Mouse (Mus musculus): Measurements from ENCODE around the gene Gm12394. TPM values are rescaled to one million over a fixed set of nuclear protein-coding genes. Genes with fewer than 3 reads are reported as not detected.
A peak's percentile ranks its signal among the peaks of the same experiment; 100 is the strongest.
"Not testable (repeated sequence)": the region's sequence is repeated elsewhere in the genome, so short reads cannot be mapped to it uniquely, and the experiment has no call there.

Gene Gm12394
- total and polyA plus RNA-seq, 3 experiments: 0.02 to 0.10 TPM; not detected in 1

DNA sequence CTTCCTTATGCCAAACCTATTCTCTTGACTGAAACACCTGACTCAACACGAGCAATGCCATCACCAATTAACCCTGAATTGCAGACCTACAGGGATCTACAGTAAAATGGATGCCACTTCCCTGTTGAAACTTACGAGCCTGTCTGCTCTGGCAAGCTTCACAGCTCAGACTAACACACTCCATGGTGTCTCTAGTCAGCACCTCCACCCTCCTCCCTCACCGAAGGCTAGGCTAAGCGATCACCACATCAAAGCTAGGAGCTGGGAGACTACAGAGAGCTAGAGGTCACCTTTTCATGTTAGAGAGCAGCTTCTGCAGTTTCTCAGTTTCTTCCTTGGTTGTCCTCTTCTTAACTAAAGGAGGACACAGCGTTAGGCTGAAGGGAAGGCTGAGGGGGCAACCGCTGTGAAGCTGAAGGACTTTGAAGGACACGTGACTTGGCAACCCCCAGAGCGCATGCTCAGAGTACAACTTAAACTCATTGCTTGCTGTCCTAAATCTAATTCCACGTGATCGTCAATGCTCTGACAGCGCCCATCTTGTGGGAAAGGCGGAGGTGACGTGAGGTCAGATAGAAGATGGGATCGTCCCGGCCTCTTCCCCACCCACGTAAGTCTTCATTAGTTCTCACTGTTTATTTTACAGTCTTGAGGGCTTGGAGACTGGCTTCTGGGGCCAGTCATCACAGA, 16.3 kb upstream of the Gm12394 start:
- Histone ChIP-seq H3K4me1 (ENCODE audit: control insufficient read depth, insufficient read depth, low read length) (no peaks in the 10 kb centered on the region), H3K4me3 (no peak overlapping the region), H3K79me2 (replicated peaks; ENCODE audit: control insufficient read depth, insufficient read depth, low read length) (no peaks in the 10 kb centered on the region), H3K36me3 (ENCODE audit: control insufficient read depth, insufficient read depth, low read length) (no peaks in the 10 kb centered on the region), H3K27ac (peak overlapping the region; percentile 41), H3K9ac (ENCODE audit: low read depth, low read length) (no peak overlapping the region), H3K27me3 (ENCODE audit: control insufficient read depth, insufficient read depth, low read length) (no peaks in the 10 kb centered on the region)
- intact Hi-C loops (cut with DNase I): no loop called here
- TF ChIP-seq EP300 (IDR thresholded peaks at IDR 0.05; ENCODE audit: insufficient read depth, low read depth, low read length) (no peak), POLR2A (IDR thresholded peaks at IDR 0.05; ENCODE audit: insufficient read depth, low read depth, low read length) (no peak), CTCF (IDR thresholded peaks at IDR 0.05) (no peak)
- 73% methylated on average over 16 of the region's 16 CpGs for WGBS
- DNase-seq: peak in 1 of 2 experiments; percentile 9

DNA sequence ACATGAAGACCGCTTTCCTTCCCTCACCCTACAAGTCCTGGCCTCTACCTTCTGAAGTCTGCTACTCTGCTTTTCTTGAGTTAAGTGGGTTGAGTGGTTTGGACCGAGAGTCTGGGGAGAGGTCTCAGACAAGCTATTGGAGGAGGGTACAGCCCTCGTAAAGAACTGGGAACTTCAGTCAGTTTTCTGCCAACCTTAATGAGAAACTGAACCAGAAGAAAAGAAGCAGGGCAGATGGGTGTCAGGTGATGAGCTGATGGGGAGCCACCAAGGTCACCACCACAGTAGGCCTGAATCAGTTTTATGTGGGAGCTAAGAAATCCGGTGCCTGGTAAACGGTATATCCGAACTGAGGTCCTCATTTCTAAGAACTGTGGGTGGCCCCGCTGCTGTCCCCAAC, 15.6 kb upstream of the Gm12394 start:
- H3K9ac ChIP-seq (ENCODE audit: low read depth, low read length): no peak overlapping the region
- no peak overlapping the region for H3K27ac ChIP-seq
- 94% methylated on average over 7 of the region's 7 CpGs for WGBS
- no peaks in the 10 kb centered on the region for H3K27me3 ChIP-seq (ENCODE audit: control insufficient read depth, insufficient read depth, low read length)
- no peaks in the 10 kb centered on the region for H3K79me2 ChIP-seq (replicated peaks; ENCODE audit: control insufficient read depth, insufficient read depth, low read length)
- no peak for DNase-seq
- no peak overlapping the region for H3K4me3 ChIP-seq
- no peaks in the 10 kb centered on the region for H3K4me1 ChIP-seq (ENCODE audit: control insufficient read depth, insufficient read depth, low read length)
- intact Hi-C loops (cut with DNase I): no loop called here
- no peak for TF ChIP-seq CTCF (IDR thresholded peaks at IDR 0.05)
- TF ChIP-seq POLR2A (IDR thresholded peaks at IDR 0.05; ENCODE audit: insufficient read depth, low read depth, low read length): no peak
- no peak for TF ChIP-seq EP300 (IDR thresholded peaks at IDR 0.05; ENCODE audit: insufficient read depth, low read depth, low read length)
- H3K36me3 ChIP-seq (ENCODE audit: control insufficient read depth, insufficient read depth, low read length): no peaks in the 10 kb centered on the region

DNA sequence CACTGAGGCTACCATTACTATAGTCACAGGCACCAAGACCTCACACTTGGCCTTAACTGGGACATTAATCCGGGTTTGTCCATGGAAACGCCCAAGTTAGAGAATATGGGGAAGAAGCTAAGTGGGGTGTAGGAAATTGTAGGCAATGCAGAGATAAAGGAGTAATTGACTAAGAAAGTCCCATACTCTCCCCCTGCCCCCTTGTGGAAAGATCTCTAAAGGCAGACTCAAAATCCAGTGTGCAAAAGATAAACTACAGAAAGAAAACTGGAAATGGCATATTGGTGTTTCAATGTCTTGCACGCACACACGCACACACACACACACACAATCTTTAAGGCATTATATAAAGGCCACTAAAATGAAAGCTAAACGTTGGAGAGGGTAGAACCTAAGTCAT, 14.2 kb upstream of the Gm12394 start:
- H3K79me2 ChIP-seq (replicated peaks; ENCODE audit: control insufficient read depth, insufficient read depth, low read length): no peaks in the 10 kb centered on the region
- WGBS: 74% methylated on average over 5 of the region's 5 CpGs
- H3K4me3 ChIP-seq: no peak overlapping the region
- no peaks in the 10 kb centered on the region for H3K36me3 ChIP-seq (ENCODE audit: control insufficient read depth, insufficient read depth, low read length)
- no peak overlapping the region for H3K27ac ChIP-seq
- H3K27me3 ChIP-seq (ENCODE audit: control insufficient read depth, insufficient read depth, low read length): no peaks in the 10 kb centered on the region
- intact Hi-C loops (cut with DNase I): no loop called here
- TF ChIP-seq CTCF (IDR thresholded peaks at IDR 0.05): peak; percentile 35
- TF ChIP-seq EP300 (IDR thresholded peaks at IDR 0.05; ENCODE audit: insufficient read depth, low read depth, low read length): no peak
- no peak for DNase-seq
- H3K9ac ChIP-seq (ENCODE audit: low read depth, low read length): no peak overlapping the region
- no peaks in the 10 kb centered on the region for H3K4me1 ChIP-seq (ENCODE audit: control insufficient read depth, insufficient read depth, low read length)

DNA sequence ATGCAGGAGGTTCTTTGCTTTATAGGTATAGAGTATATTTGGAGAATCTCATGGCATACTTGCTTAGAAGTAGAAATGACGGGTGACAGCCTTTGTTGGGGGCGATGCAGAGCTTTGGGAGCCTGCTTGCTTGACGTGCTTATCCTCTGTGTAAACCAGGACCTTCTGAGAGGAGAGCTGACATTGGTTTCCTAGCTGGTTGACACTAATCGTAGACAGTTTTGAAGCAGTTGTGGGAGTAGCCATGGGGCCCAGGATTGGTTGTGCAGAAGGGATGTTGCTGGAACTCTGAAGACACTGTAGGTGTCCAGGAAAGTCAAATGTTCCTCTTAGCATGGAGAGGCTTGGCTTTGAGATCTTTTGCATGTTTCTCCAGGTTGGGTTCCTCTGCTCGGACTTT, 11.6 kb upstream of the Gm12394 start:
- Histone ChIP-seq H3K4me1 (ENCODE audit: control insufficient read depth, insufficient read depth, low read length) (no peaks in the 10 kb centered on the region), H3K27me3 (ENCODE audit: control insufficient read depth, insufficient read depth, low read length) (no peaks in the 10 kb centered on the region), H3K9ac (ENCODE audit: low read depth, low read length) (no peak overlapping the region), H3K79me2 (replicated peaks; ENCODE audit: control insufficient read depth, insufficient read depth, low read length) (no peaks in the 10 kb centered on the region), H3K4me3 (no peak overlapping the region), H3K27ac (no peak overlapping the region), H3K36me3 (ENCODE audit: control insufficient read depth, insufficient read depth, low read length) (no peaks in the 10 kb centered on the region)
- intact Hi-C loops (cut with DNase I): no loop called here
- 87% methylated on average over 5 of the region's 5 CpGs for WGBS
- no peak for DNase-seq
- TF ChIP-seq CTCF (IDR thresholded peaks at IDR 0.05): no peak
- no peak for TF ChIP-seq EP300 (IDR thresholded peaks at IDR 0.05; ENCODE audit: insufficient read depth, low read depth, low read length)
- no peak for TF ChIP-seq POLR2A (IDR thresholded peaks at IDR 0.05; ENCODE audit: insufficient read depth, low read depth, low read length)

DNA sequence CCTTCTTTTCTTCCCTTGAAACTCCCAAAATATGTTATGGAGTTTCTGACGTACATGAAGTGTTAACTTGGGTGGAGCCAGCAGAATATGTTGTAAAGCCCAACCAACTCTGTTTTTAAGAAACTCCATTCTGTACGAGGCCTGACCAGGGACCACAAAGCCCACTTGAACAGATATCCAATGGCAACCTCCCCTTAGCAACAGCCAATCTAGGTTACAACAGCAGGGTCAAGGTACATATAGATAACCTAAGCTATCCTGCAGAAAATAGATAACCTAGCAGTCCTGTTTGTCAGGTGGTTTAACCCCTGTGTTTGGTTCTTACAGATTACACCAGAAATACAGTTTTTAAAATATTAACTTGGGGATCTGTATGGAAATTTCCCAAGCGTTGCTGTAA, 10.8 kb upstream of the Gm12394 start:
- Histone ChIP-seq H3K36me3 (ENCODE audit: control insufficient read depth, insufficient read depth, low read length) (no peaks in the 10 kb centered on the region), H3K4me3 (no peak overlapping the region), H3K4me1 (ENCODE audit: control insufficient read depth, insufficient read depth, low read length) (no peaks in the 10 kb centered on the region), H3K27me3 (ENCODE audit: control insufficient read depth, insufficient read depth, low read length) (no peaks in the 10 kb centered on the region), H3K27ac (no peak overlapping the region), H3K9ac (ENCODE audit: low read depth, low read length) (no peak overlapping the region), H3K79me2 (replicated peaks; ENCODE audit: control insufficient read depth, insufficient read depth, low read length) (no peaks in the 10 kb centered on the region)
- TF ChIP-seq POLR2A (IDR thresholded peaks at IDR 0.05; ENCODE audit: insufficient read depth, low read depth, low read length): no peak
- TF ChIP-seq CTCF (IDR thresholded peaks at IDR 0.05): no peak
- no peak for TF ChIP-seq EP300 (IDR thresholded peaks at IDR 0.05; ENCODE audit: insufficient read depth, low read depth, low read length)
- DNase-seq: no peak
- intact Hi-C loops (cut with DNase I): no loop called here
- WGBS: 57% methylated on average over 3 of the region's 3 CpGs

DNA sequence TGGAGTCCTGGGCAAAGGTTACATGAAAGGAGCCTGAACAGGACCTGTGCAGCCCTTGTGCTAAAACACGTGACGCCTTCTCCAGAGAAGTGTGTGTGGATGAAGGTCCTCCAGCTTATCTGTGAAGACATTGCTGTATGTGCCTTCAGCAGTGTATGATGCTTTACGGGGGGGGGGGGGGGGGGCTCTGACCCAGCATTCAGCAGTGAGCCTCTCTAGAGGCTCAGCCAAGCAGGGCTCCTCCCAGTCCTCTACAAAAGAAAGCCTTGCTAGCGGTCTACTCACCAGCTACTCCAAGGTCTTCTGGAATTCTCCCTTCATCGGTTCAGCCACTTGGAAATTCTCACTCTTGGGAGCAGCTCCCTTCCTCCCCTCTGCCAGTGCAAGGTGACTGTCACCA, 6.9 kb upstream of the Gm12394 start:
- H3K27me3 ChIP-seq (ENCODE audit: control insufficient read depth, insufficient read depth, low read length); DNase-seq; intact Hi-C loops (cut with DNase I); H3K4me1 ChIP-seq (ENCODE audit: control insufficient read depth, insufficient read depth, low read length); H3K36me3 ChIP-seq (ENCODE audit: control insufficient read depth, insufficient read depth, low read length); H3K27ac ChIP-seq; H3K4me3 ChIP-seq; H3K9ac ChIP-seq (ENCODE audit: low read depth, low read length); H3K79me2 ChIP-seq (replicated peaks; ENCODE audit: control insufficient read depth, insufficient read depth, low read length): not testable (repeated sequence)
- WGBS: 69% methylated on average over 5 of the region's 5 CpGs

DNA sequence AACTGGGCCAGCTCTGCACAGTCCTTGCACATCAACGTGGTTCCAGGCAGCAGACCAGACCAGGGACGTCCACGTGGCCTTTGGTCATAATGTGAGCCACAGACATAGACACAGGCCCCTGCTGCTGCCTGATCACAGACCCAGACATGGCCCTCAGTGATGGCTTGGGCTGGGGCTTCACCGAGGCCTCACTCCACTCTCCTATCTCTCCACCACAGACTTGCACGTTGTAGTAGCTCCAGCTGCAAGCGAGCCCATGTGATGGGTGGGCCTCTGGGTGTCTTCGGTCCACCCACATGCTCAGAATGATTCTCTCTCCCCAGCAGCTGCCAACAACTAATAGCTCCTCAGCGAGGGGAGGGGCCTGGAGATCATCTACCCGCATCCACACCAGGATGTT, 3.9 kb upstream of the Gm12394 start:
- intact Hi-C loops (cut with DNase I); H3K27me3 ChIP-seq (ENCODE audit: control insufficient read depth, insufficient read depth, low read length); H3K4me1 ChIP-seq (ENCODE audit: control insufficient read depth, insufficient read depth, low read length); H3K9ac ChIP-seq (ENCODE audit: low read depth, low read length); H3K4me3 ChIP-seq; H3K36me3 ChIP-seq (ENCODE audit: control insufficient read depth, insufficient read depth, low read length); DNase-seq; H3K79me2 ChIP-seq (replicated peaks; ENCODE audit: control insufficient read depth, insufficient read depth, low read length); H3K27ac ChIP-seq: not testable (repeated sequence)
- 63% methylated on average over 9 of the region's 9 CpGs for WGBS

DNA sequence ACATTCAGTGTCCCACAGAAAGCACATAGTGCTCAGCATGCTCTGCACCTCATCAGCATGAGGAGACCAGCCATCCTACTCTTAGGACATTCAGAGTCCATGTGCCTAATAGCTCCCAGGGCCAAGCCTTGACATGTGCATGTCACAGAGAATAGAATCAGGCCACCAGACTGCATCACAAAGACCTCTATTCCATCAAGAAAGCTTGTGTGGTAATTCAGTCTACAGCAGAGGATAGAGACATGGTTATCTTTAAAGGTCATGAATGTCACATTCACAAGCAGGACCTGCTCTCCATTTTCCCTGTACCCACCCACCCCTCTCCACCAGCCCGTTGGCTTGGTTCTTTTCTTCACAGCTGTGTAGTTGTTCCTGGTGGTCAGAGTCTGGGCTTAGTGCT, 2.8 kb downstream of the Gm12394 start, which contains the start of gene Fam205a1:
TSS of gene Fam205a1 (minus strand) at position 101 of the 400 bp plus-strand sequence.
- H3K9ac ChIP-seq (ENCODE audit: low read depth, low read length); H3K4me1 ChIP-seq (ENCODE audit: control insufficient read depth, insufficient read depth, low read length); DNase-seq; H3K79me2 ChIP-seq (replicated peaks; ENCODE audit: control insufficient read depth, insufficient read depth, low read length); intact Hi-C loops (cut with DNase I); H3K4me3 ChIP-seq; H3K27ac ChIP-seq; H3K27me3 ChIP-seq (ENCODE audit: control insufficient read depth, insufficient read depth, low read length); H3K36me3 ChIP-seq (ENCODE audit: control insufficient read depth, insufficient read depth, low read length): not testable (repeated sequence)
- 71% methylated on average over 1 of the region's 1 CpGs for WGBS

DNA sequence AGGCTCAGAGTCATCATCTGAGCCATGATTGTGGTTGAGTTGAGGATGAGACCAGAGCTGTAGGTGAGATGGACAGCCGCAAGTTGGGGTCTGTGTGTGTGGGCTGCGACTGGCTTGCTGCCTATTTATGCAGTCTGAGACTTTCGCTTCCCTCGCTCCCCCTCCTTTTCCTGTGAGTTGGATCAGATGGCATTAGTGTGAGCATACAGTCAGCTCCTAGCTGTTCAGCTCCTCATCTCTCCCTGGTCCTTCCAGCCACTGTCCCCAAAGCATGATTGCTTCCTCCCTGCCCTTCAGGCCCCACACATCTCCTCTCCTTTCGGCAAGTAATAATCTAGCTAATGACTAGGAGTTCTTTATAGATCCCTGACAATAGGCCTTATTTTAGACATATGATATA, 82.7 kb downstream of the Gm12394 start, which contains the start of gene Ccl21a:
TSS of gene Ccl21a (minus strand) at position 101 of the 400 bp plus-strand sequence.
- no CpG with 5 or more reads among the region's 5 CpGs for WGBS
- not testable (repeated sequence) for H3K27ac ChIP-seq

More for the DNA sequence above, 82.7 kb downstream of the Gm12394 start, which contains the start of gene Ccl21a:
- H3K9ac ChIP-seq (ENCODE audit: low read depth, low read length); DNase-seq; intact Hi-C loops (cut with DNase I); H3K27me3 ChIP-seq (ENCODE audit: control insufficient read depth, insufficient read depth, low read length); H3K4me1 ChIP-seq (ENCODE audit: control insufficient read depth, insufficient read depth, low read length); H3K79me2 ChIP-seq (replicated peaks; ENCODE audit: control insufficient read depth, insufficient read depth, low read length); H3K36me3 ChIP-seq (ENCODE audit: control insufficient read depth, insufficient read depth, low read length); H3K4me3 ChIP-seq: not testable (repeated sequence)

Measured in heart, adult 2 months (tissue).